Mouse (Mus musculus) left cerebral cortex, postnatal 25 days (tissue): Measurements from ENCODE around the gene Zfp273. TPM values are rescaled to one million over a fixed set of nuclear protein-coding genes. Genes with fewer than 3 reads are reported as not detected.
"Not testable (repeated sequence)": the region's sequence is repeated elsewhere in the genome, so short reads cannot be mapped to it uniquely, and the experiment has no call there.

ENCODE experiments used
- DNase-seq, 2 experiments: peaks; one replicate each; pipeline ENCODE4 v3.0.0; 2022; ENCODE audit warnings: low spot score in 2 of 2, mixed read lengths in 1 of 2
- intact Hi-C: fragments of 180-260 bp; cut with DNase I; formaldehyde crosslinking; loops from one replicate; pipeline ENCODE4 v1.15.1; 2025
- total RNA-seq, 2 experiments: library from RNA; stranded (reverse); gene quantifications; 2 replicates each; pipeline ENCODE4 v1.2.3; 2021

Zfp273 gene
- total RNA-seq, 2 experiments from 2014 or later = 6.7 TPM

DNA sequence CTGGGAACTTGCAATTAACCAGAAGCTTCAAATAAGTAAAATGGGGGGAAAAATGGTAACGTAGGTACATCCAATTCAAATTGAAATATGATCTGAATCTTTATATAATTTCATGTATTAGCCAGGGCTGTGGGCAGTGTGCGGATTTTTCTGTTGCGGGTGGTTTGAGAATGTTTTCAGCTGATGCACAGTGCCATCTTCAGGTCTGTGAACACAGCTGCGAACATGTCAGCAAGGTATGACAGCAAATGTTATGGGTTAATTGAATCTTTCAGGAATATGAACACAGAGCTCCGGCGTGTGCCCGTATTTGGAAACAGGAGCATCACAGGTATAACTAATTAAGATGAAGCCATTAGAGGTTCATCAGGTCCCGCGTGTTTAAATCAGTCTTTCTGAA lies 49.0 kb downstream of the Zfp273 start:
- intact Hi-C loops = loop anchor here (10.0 kb wide), 1 partner anchor 702 kb away; no protein-coding TSS in a partner anchor
- no peak for DNase-seq

DNA sequence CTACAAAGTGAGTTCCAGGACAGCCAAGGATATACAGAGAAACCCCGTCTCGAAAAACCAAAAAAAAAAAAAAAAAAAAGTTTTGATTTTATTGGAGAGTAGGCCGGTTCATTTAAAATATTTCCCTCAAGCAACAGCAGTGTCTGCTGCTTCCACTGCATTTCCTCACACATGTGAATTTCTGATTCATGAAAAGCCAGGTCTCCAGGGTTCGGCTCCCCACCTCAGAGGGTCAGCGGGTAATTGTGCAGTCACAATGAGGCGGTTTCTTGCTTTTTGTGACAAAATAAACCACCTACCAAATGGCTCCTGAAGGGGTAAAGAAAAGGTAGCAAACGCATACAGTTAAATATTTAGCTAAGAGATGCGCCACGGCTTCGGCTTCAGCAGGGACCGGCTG lies 49.5 kb downstream of the Zfp273 start, which contains the start of gene BC048507:
TSS of gene BC048507 (plus strand) at position 301 of the 400 bp plus-strand sequence.
- intact Hi-C loops = loop anchor here (10.0 kb wide), 1 partner anchor 702 kb away; no protein-coding TSS in a partner anchor
- DNase-seq = no peak

GRCm38 (mm10) chr13:67864764-67865350 lies 51.3 kb downstream of the Zfp273 start:
- DNase-seq = no peak
- intact Hi-C loops = loop anchor here (10.0 kb wide), 1 partner anchor 700 kb away; no protein-coding TSS in a partner anchor

DNA sequence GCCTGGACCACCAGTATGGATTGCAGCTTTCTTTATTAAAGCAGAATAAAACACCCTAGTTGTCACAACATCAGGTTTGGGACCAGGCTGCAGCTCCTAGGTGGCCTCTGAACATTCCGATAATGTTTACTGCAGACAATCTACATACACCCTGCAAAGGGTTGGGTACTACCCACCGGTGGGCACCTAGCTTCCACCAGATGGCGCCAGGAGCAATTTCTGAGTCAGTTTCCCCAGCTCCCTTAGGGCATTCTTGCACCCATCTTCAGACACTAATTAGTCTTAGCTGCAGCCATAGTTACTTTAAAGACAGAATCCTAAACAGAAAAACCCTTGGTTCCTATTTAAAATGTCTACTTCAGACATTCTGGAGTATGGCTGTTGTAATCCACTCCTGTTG lies 54.4 kb downstream of the Zfp273 start:
- no peak for DNase-seq
- intact Hi-C loops = loop anchor here (10.0 kb wide), 1 partner anchor 697 kb away; no protein-coding TSS in a partner anchor

- intact Hi-C loops, DNase-seq: not testable (repeated sequence)
Measured at GRCm38 (mm10) chr13:67876049-67876698, 62.6 kb downstream of the Zfp273 start.

Other genes with a start within 250 kb of the Zfp273 start
- gene Zfp729b, start 204.0 kb upstream of the Zfp273 start, total RNA-seq = 1 to 10 TPM; 8.1 to 8.7 TPM
- gene Gm49345, start 176.0 kb upstream of the Zfp273 start, total RNA-seq = 1 to 10 TPM; 1.2 to 1.8 TPM
- gene Zfp729a, start 175.9 kb upstream of the Zfp273 start, total RNA-seq = 10 to 100 TPM in 1 of 2 experiments, 1 to 10 TPM in 1; 8.7 to 10.3 TPM
- gene Zfp738, start 126.7 kb upstream of the Zfp273 start, total RNA-seq = 10 to 100 TPM; 25.0 to 25.9 TPM
- 10 to 100 TPM; 13.2 to 13.3 TPM for gene Zfp65, start 84.6 kb upstream of the Zfp273 start, total RNA-seq
- gene Zfp85, start 58.5 kb upstream of the Zfp273 start, total RNA-seq = 1 to 10 TPM; 5.4 to 6.4 TPM
- 1 to 10 TPM; 4.1 to 4.4 TPM for gene Zfp493, start 34.0 kb upstream of the Zfp273 start, total RNA-seq
- 10 to 100 TPM; 11.8 to 12.8 TPM for gene Gm10037, start 17.4 kb downstream of the Zfp273 start, total RNA-seq
- gene BC048507, start 49.6 kb downstream of the Zfp273 start, total RNA-seq = not detected